Comparison of ENCODE assay signal across 8 mouse cellular contexts in genomic region chr8:71907798-71908257, GRCm38 (mm10). TPM values are rescaled to one million over a fixed set of nuclear protein-coding genes. Genes with fewer than 3 reads are reported as not detected.
DNase-seq lines count a peak whose midpoint lies in the region; ATAC-seq and TF ChIP-seq lines count a peak whose summit lies in the region.

No protein-coding gene starts in this region.

- peak overlapping the region; percentile 79 for H3K4me2 ChIP-seq in heart, embryonic 13.5 days
- peak overlapping the region; percentile 54; the same call in 1 of the 2 replicates for H3K4me2 ChIP-seq in CH12.LX (ENCODE audit: insufficient read depth, low read depth, poor library complexity, severe bottlenecking)
- H3K4me2 ChIP-seq in forebrain, embryonic 12.5 days = peak overlapping the region; percentile 58
- H3K4me2 ChIP-seq in liver, embryonic 13.5 days = peak overlapping the region; percentile 68

- no peak for TF ChIP-seq CTCF in CH12.LX (conservative IDR thresholded peaks at IDR 0.05 in 1 of 2, IDR thresholded peaks at IDR 0.05 in 1 of 2; ENCODE audit: low read depth in 2 of 2, low read length in 2 of 2)

- H3K36me3 ChIP-seq in heart, embryonic 13.5 days = peaks cover 1% of the 10 kb centered on the region; the same call in 1 of the 2 replicates
- peaks cover 0 to 6% of the 10 kb centered on the region in 2 experiments for H3K36me3 ChIP-seq in CH12.LX (replicated peaks in 1 of 2; ENCODE audit: control insufficient read depth in 1 of 2, insufficient read depth in 1 of 2, low read length in 1 of 2)
- no peaks in the 10 kb centered on the region for H3K36me3 ChIP-seq in forebrain, embryonic 12.5 days (replicated peaks)
- no peaks in the 10 kb centered on the region for H3K36me3 ChIP-seq in liver, embryonic 13.5 days

- 93% methylated on average over 5 of the region's 5 CpGs for WGBS in heart, embryonic 13.5 days
- 96% methylated on average over 5 of the region's 5 CpGs for WGBS in forebrain, embryonic 12.5 days
- 81% methylated on average over 5 of the region's 5 CpGs for WGBS in liver, embryonic 13.5 days (ENCODE audit: insufficient replicate concordance)

- ATAC-seq in heart, embryonic 13.5 days (ENCODE audit: extremely low read depth, insufficient number of reproducible peaks, low FRiP score, low TSS enrichment) = no peak
- no peak for ATAC-seq in forebrain, embryonic 12.5 days (ENCODE audit: low FRiP score)
- no peak for ATAC-seq in liver, embryonic 13.5 days (ENCODE audit: low read depth)

- H3K4me1 ChIP-seq in heart, embryonic 13.5 days = peaks cover 10% of the 10 kb centered on the region
- H3K4me1 ChIP-seq in CH12.LX (ENCODE audit: control insufficient read depth in 1 of 2, insufficient read depth in 2 of 2) = peaks cover 0 to 9% of the 10 kb centered on the region in 2 experiments; a peak in 1 of 4 replicates
- peaks cover 2% of the 10 kb centered on the region; the same call in 1 of the 2 replicates for H3K4me1 ChIP-seq in forebrain, embryonic 12.5 days
- peaks cover 4% of the 10 kb centered on the region; the same call in 1 of the 2 replicates for H3K4me1 ChIP-seq in liver, embryonic 13.5 days (replicated peaks)

- no peak for TF ChIP-seq RAD21 in CH12.LX (IDR thresholded peaks at IDR 0.05; ENCODE audit: low read depth, low read length)

- no peak overlapping the region; the same call in 1 of the 2 replicates for H3K9ac ChIP-seq in heart, embryonic 13.5 days
- peak overlapping the region; percentile 7; the same call in 1 of the 2 replicates for H3K9ac ChIP-seq in CH12.LX (ENCODE audit: insufficient read depth, low read depth)
- H3K9ac ChIP-seq in forebrain, embryonic 12.5 days = no peak overlapping the region
- no peak overlapping the region for H3K9ac ChIP-seq in liver, embryonic 13.5 days

- peak overlapping the region; percentile 72 for H3K4me3 ChIP-seq in heart, embryonic 13.5 days
- H3K4me3 ChIP-seq in CH12.LX (replicated peaks in 1 of 3; ENCODE audit: low read depth in 2 of 3, low read length in 2 of 3, poor library complexity in 1 of 3) = peak overlapping the region in 2 of 3 experiments; percentile 76 to 87
- H3K4me3 ChIP-seq in forebrain, embryonic 12.5 days (replicated peaks) = peak overlapping the region; percentile 62
- peak overlapping the region; percentile 73 for H3K4me3 ChIP-seq in liver, embryonic 13.5 days (replicated peaks)

- DNase-seq in heart, adult 18-20 months = no peak
- peak; percentile 34 for DNase-seq in CH12.LX (ENCODE audit: extremely low read depth)
- no peak for DNase-seq in liver, embryonic 13.5 days
- no peak for DNase-seq in spleen, postnatal 36 days (ENCODE audit: low spot score in 2 of 2)
- DNase-seq in natural killer cell, adult 2 months (ENCODE audit: low spot score in 2 of 2) = no peak
- no peak for DNase-seq in lung, postnatal 10 days

- dilution Hi-C loops in CH12.LX (cut with MboI; ENCODE audit: extremely low pct_ligation_motif_present, extremely low pct_unique_long_range_greater_than_20kb, low sequenced_read_pairs) = no loop called here

- no peak for TF ChIP-seq EP300 in CH12.LX (IDR thresholded peaks at IDR 0.05; ENCODE audit: low read length)

- no peaks in the 10 kb centered on the region for H3K27me3 ChIP-seq in heart, embryonic 13.5 days (replicated peaks)
- no peaks in the 10 kb centered on the region for H3K27me3 ChIP-seq in CH12.LX (replicated peaks)
- H3K27me3 ChIP-seq in forebrain, embryonic 12.5 days = 0 out of 2 replicates have a peak, but pooled peaks cover 5% of the 10 kb centered on the region
- no peaks in the 10 kb centered on the region for H3K27me3 ChIP-seq in liver, embryonic 13.5 days

- H3K27ac ChIP-seq in heart, embryonic 13.5 days (replicated peaks) = peak overlapping the region; percentile 96; the same call in 1 of the 2 replicates
- H3K27ac ChIP-seq in CH12.LX (ENCODE audit: insufficient read depth, low read depth) = peak overlapping the region; percentile 87; the same call in 1 of the 2 replicates
- peak overlapping the region; percentile 97 for H3K27ac ChIP-seq in forebrain, embryonic 12.5 days
- H3K27ac ChIP-seq in liver, embryonic 13.5 days = no peak overlapping the region

- in situ Hi-C loops in CH12.LX (cut with MboI; ENCODE audit: low pct_ligation_motif_present, low pct_unique_long_range_greater_than_20kb, low sequenced_read_pairs) = loop anchor here (5.0 kb wide), 1 partner anchor 79 kb away; no protein-coding TSS in a partner anchor

- no peak for TF ChIP-seq POLR2A in CH12.LX (IDR thresholded peaks at IDR 0.05; ENCODE audit: low read depth, low read length)

- H3K79me2 ChIP-seq in CH12.LX (replicated peaks; ENCODE audit: control insufficient read depth, extremely low read depth, insufficient read depth, poor library complexity, severe bottlenecking) = peaks cover 3% of the 10 kb centered on the region; the same call in 1 of the 2 replicates

- peaks cover 6% of the 10 kb centered on the region; the same call in 1 of the 2 replicates for H3K9me3 ChIP-seq in heart, embryonic 13.5 days
- H3K9me3 ChIP-seq in CH12.LX (replicated peaks; ENCODE audit: low read length) = no peaks in the 10 kb centered on the region
- no peaks in the 10 kb centered on the region for H3K9me3 ChIP-seq in forebrain, embryonic 12.5 days
- no peaks in the 10 kb centered on the region for H3K9me3 ChIP-seq in liver, embryonic 13.5 days (replicated peaks)

TF ChIP-seq in CH12.LX, 34 proteins besides CTCF, POLR2A, EP300 and RAD21:
- TF ChIP-seq ZC3H11A (IDR thresholded peaks at IDR 0.05; ENCODE audit: low read depth, low read length) = no peak
- no peak for TF ChIP-seq MAFK (IDR thresholded peaks at IDR 0.05; ENCODE audit: insufficient replicate concordance, low read length)
- no peak for TF ChIP-seq POLR2AphosphoS2 (IDR thresholded peaks at IDR 0.05; ENCODE audit: low read depth, low read length)
- no peak for TF ChIP-seq NELFE (IDR thresholded peaks at IDR 0.05; ENCODE audit: low read depth, low read length)
- TF ChIP-seq ZKSCAN1 (IDR thresholded peaks at IDR 0.05; ENCODE audit: borderline replicate concordance, low read depth, low read length) = no peak
- no peak for TF ChIP-seq MEF2A (IDR thresholded peaks at IDR 0.05; ENCODE audit: borderline replicate concordance, low read depth, low read length)
- TF ChIP-seq SMC3 (IDR thresholded peaks at IDR 0.05; ENCODE audit: low read depth, low read length) = no peak
- no peak for TF ChIP-seq ELF1 (IDR thresholded peaks at IDR 0.05; ENCODE audit: low read depth, low read length)
- TF ChIP-seq PAX5 (IDR thresholded peaks at IDR 0.05; ENCODE audit: low read length) = no peak
- no peak for TF ChIP-seq BHLHE40 (IDR thresholded peaks at IDR 0.05; ENCODE audit: low read depth, low read length)
- TF ChIP-seq USF1 (IDR thresholded peaks at IDR 0.05; ENCODE audit: low read depth, low read length) = no peak
- TF ChIP-seq E2F4 (IDR thresholded peaks at IDR 0.05; ENCODE audit: insufficient replicate concordance, low read depth, low read length) = no peak
- TF ChIP-seq ZMIZ1 (IDR thresholded peaks at IDR 0.05; ENCODE audit: low read depth, low read length) = no peak
- TF ChIP-seq CHD1 (IDR thresholded peaks at IDR 0.05; ENCODE audit: low read depth, low read length) = no peak
- no peak for TF ChIP-seq IRF4 (IDR thresholded peaks at IDR 0.05; ENCODE audit: low read depth, low read length)
- no peak for TF ChIP-seq MAZ (IDR thresholded peaks at IDR 0.05; ENCODE audit: low read depth, low read length)

RNA-seq across cellular contexts. Expression of gene Zfp882, which starts 0.6 kb away (rescaled TPM):
- 1.6 and 3.3 TPM in 2 replicates for polyA plus RNA-seq in heart, embryonic 13.5 days (2015; fragmentation: Nextera tagmentation; extraction: Ambion mirVana)
- 1 to 10 TPM; 3.4 to 3.6 TPM for total RNA-seq in heart, adult 18-20 months (2021)
- total RNA-seq in CH12.LX (2012; rRNA removed) (2.6 and 3.2 TPM in 2 replicates), CH12.LX (2014; rRNA removed) (5.2 and 6.6 TPM in 2 replicates)
- polyA plus RNA-seq in CH12.LX (2012; ENCODE audit: insufficient read length, low read depth) = 4.0 and 5.8 TPM in 2 replicates
- 13.0 and 15.0 TPM in 2 replicates for polyA plus RNA-seq in forebrain, embryonic 12.5 days (2016; fragmentation: Nextera tagmentation; extraction: Ambion mirVana)
- polyA plus RNA-seq in liver, embryonic 13.5 days (2015; fragmentation: Nextera tagmentation; extraction: Ambion mirVana) = 0.81 and 0.82 TPM in 2 replicates

RNA-seq across cellular contexts. Expression of gene Zfp617, which starts 0.6 kb away (rescaled TPM):
- polyA plus RNA-seq in heart, embryonic 13.5 days (2015; fragmentation: Nextera tagmentation; extraction: Ambion mirVana) = 23.8 and 25.1 TPM in 2 replicates
- total RNA-seq in heart, adult 18-20 months (2021) = 10 to 100 TPM; 20.2 to 24.6 TPM
- total RNA-seq in CH12.LX (2012; rRNA removed) = 9.5 and 10.7 TPM in 2 replicates
- 24.9 and 30.3 TPM in 2 replicates for total RNA-seq in CH12.LX (2014; rRNA removed)
- polyA plus RNA-seq in CH12.LX (2012; ENCODE audit: insufficient read length, low read depth) = 8.6 and 14.7 TPM in 2 replicates
- 35.8 and 37.8 TPM in 2 replicates for polyA plus RNA-seq in forebrain, embryonic 12.5 days (2016; fragmentation: Nextera tagmentation; extraction: Ambion mirVana)
- 8.8 and 10.3 TPM in 2 replicates for polyA plus RNA-seq in liver, embryonic 13.5 days (2015; fragmentation: Nextera tagmentation; extraction: Ambion mirVana)

RNA-seq across cellular contexts. Expression of gene Zfp709, which starts 26.0 kb away (rescaled TPM):
- polyA plus RNA-seq in heart, embryonic 13.5 days (2015; fragmentation: Nextera tagmentation; extraction: Ambion mirVana) = 3.4 and 4.0 TPM in 2 replicates
- 1 to 10 TPM; 4.9 to 5.4 TPM for total RNA-seq in heart, adult 18-20 months (2021)
- total RNA-seq in CH12.LX (2012; rRNA removed) (2.8 and 2.9 TPM in 2 replicates), CH12.LX (2014; rRNA removed) (3.6 and 4.5 TPM in 2 replicates)
- 0.94 and 1.4 TPM in 2 replicates for polyA plus RNA-seq in CH12.LX (2012; ENCODE audit: insufficient read length, low read depth)
- 6.0 and 8.0 TPM in 2 replicates for polyA plus RNA-seq in forebrain, embryonic 12.5 days (2016; fragmentation: Nextera tagmentation; extraction: Ambion mirVana)
- polyA plus RNA-seq in liver, embryonic 13.5 days (2015; fragmentation: Nextera tagmentation; extraction: Ambion mirVana) = 1.6 and 2.1 TPM in 2 replicates

RNA-seq across cellular contexts. Expression of gene Zfp961, which starts 43.0 kb away (rescaled TPM):
- polyA plus RNA-seq in heart, embryonic 13.5 days (2015; fragmentation: Nextera tagmentation; extraction: Ambion mirVana) = 11.1 and 11.2 TPM in 2 replicates
- 1 to 10 TPM; 5.7 to 8.2 TPM for total RNA-seq in heart, adult 18-20 months (2021)
- total RNA-seq in CH12.LX (2012; rRNA removed) = 5.9 and 7.6 TPM in 2 replicates
- total RNA-seq in CH12.LX (2014; rRNA removed) = 21.4 and 25.8 TPM in 2 replicates
- polyA plus RNA-seq in CH12.LX (2012; ENCODE audit: insufficient read length, low read depth) = 13.5 and 14.9 TPM in 2 replicates
- polyA plus RNA-seq in forebrain, embryonic 12.5 days (2016; fragmentation: Nextera tagmentation; extraction: Ambion mirVana) = 23.3 and 29.7 TPM in 2 replicates
- 9.0 and 11.9 TPM in 2 replicates for polyA plus RNA-seq in liver, embryonic 13.5 days (2015; fragmentation: Nextera tagmentation; extraction: Ambion mirVana)
